Mouse (Mus musculus) thymus, postnatal 36 days (tissue): ENCODE data around the gene Chrna5.

Experiments used
- DNase-seq, 2 experiments: peaks; one replicate each; pipeline ENCODE4 v3.0.0; 2022; ENCODE audit warnings: mixed read lengths in 2 of 2

Gene Chrna5

DNA sequence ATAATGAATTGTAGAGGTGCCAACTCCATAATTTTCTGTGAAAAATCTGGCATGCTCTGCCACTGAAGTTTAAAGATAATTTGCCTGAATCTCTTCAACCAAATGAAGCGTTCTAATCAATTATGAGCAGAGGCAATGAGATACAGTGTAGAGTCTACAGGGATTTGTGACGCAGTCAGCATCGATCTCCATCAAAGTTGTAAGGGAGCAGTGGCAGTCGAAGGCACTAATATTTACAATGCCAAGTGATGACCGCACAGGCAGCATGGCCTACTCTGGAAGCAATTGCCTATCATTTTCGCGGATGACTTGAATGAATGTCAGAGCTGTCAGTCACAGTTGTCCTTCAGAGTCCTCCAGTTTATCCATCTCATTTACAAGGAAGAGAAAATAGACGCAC is at the start of gene Chrna5:
Gene Chrna5 (plus strand): TSS at position 207 of the 400 bp plus-strand sequence.
- no peak for DNase-seq

DNA sequence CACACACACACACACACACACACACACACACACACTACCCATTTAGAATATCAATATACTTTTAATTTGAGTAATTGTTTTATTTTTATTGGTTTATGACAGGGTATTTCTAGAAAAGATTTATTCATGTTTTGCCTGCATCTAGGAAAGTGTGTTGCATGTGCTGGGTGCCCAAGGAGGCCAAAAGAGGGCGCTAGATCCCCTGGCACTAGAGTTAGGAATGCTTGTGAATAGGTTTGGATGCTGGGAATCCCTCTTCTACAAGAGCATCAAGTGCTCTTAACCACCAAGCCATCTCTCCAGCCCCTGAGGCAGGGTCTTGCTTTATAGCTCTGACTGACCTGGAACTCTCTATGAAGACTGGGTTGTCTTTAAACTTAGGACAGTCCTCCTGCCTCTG is 48.9 kb upstream of the Chrna5 start:
- DNase-seq: peak in 1 of 2 experiments; percentile 4

DNA sequence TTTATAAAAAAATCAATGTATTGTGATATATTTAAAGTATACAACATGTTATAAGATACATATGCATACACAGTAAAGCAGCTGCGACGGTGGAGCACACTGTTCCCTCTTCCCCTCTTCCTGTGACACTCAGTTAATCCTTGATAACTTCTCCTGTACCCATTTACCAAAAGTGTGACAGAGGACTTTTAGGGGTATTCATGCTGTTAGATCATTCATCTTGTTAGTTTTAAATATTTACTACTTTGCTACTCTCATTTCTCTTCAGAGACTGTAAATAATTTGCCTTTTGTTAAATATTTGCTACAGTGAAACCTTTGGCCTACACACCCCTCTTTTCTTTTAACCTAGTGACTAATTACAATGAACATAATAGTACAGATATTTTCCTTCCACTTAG is 48.3 kb upstream of the Chrna5 start:
- no peak for DNase-seq

DNA sequence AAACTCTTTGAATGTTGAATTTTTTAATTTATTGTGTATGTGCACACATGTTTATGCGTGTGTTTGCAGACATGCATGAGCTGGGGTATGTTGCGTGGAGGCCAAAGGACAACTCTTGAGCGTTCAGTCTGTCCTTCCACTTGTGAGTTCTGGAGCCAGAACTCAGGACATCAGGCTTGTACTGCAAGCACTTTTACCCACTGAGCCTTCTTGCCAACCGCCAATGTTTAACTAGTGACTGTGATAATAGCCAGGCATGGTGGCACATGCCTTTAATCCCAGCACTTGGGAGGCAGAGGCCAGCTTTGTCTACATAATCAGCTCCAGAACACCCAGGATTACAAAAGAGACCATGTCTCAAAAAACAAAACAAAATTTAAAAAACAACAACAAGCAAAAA is 38.6 kb upstream of the Chrna5 start:
- DNase-seq: no peak

DNA sequence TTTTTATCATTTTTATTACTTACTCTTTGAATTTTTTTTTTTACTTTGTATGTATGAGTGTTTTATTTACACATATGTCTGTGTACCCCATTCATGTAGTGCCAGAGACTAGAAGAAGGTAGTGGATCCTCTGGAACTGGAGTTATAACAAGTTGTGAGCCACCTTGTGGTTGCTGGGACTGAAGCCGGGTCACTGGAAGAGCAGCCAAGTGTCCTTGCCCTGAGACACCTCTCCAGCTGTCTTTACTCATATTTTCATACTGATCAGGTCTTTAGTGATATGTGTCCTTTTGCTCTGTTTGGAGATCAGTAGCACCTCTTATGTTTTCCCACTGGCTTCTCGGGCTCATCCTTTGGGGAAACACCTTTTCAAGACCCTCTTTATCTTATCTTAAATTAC is 36.2 kb upstream of the Chrna5 start:
- DNase-seq: no peak

DNA sequence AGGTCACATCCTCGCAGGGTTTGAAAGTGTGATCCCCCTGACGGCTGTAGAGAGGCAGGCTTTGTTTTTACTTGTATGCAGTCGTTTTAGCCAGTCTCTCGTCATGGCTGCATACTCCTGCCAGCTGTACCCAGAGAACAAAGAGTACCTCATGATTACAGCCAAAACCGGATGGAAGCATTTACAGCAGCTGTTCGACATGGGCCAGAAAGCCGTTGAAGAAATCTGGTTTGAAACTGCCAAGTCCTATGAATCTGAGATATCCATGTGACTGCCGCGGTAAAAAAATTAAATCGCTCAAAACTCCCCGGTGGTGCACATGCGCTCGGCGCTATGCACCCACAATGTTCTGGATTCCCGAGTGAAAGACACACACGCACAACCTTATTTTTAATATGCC is 34.4 kb upstream of the Chrna5 start:
- no peak for DNase-seq

DNA sequence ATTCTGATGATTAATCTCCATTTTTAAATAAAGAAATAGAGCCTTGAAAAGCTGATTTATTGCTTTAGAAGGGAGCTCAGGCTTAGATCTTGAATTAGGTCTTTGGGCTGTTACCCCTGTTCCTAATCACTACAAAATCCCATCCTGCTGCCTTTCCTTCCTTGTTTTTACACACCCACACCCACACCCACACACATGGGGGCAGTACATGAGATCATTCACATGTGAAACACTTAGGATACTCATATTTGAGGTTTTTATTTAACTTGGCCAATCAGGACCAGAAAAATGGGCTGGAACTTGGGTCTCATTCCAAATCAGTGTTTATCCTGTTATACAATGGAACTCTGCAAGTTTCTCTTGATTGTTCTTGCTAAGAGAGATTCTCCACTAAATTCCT is 31.2 kb upstream of the Chrna5 start:
- no peak for DNase-seq

DNA sequence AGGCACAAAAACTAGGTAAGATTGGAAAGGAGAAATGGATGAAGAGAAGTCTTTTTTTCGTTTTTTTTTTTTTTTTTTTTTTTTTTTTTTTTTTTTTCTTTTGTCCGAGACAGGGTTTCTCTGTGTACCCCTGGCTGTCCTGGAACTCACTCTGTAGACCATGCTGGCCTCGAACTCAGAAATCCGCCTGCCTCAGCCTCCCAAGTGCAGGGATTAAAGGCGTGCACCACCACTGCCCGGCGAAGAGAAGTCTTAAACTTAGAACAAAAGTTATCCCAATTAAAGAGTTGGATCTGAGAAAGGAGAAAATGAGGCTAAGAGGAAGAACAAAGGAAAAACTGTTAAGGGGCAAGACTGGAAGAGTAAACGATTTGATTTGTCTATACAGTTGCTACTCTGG is 30.5 kb upstream of the Chrna5 start:
- peak in 1 of 2 experiments; percentile 1 for DNase-seq

DNA sequence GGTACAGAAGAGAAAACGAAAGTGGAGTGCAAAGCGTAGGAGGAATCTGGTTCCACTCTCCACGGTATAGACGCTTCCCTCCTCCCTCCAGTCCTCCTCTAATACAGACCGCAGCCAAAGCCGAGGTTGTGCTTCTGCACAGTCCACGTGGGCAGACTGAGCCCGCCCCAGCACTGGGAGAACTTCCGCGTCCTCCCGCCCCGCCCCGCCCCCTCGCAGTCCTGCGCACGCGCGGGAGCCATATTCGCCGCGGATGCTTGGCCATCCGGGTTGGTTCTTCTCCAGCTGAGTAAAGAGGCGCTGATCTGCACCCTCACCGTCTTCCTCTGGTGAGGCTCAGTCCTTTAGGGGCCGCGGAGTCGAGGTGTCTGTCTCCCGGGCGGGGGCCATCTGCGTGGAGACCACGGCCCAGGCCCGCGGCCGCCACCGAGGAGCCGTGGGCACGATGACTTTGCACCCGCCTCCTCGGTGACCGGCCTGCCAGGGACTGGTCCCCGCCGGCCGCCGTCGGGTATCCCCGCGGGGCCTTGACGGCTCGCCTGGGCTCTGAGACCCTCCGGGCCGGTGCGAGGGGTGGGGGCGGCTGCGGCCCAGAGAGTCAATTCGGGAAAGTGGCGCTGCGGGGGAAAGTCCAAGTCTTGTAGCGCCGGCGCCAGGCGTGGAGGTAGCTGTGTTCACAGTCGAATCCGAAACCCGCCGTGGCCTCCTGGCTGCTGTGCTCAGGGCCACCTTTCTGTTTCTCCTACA is 29.9 kb upstream of the Chrna5 start, which contains the start of the genes Psma4 and AY074887:
Gene Psma4 (plus strand): TSS at position 216 of the 747 bp plus-strand sequence.
Gene AY074887 (minus strand): TSS at position 424 of the 747 bp plus-strand sequence.
- peak; percentile 89 to 90 for DNase-seq

DNA sequence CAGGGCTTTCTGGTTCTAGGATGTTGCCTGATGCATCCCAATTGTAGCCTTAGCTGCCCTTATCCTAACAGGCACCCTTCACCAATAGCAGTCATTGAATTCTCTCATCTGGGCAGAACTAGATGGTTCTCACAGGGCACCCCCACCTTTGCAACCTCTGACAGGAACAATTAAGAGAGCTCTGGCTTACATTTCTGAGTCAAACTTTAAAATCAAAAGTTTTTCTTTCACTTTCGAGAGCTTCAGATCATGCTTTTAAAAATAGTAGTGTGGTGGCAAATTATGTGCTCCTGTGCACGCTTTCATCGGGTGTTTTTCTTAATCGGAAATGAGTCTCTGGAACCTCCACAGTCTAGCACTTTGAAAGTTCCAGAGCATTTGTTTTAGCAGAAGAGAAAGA is 19.6 kb upstream of the Chrna5 start:
- no peak for DNase-seq

DNA sequence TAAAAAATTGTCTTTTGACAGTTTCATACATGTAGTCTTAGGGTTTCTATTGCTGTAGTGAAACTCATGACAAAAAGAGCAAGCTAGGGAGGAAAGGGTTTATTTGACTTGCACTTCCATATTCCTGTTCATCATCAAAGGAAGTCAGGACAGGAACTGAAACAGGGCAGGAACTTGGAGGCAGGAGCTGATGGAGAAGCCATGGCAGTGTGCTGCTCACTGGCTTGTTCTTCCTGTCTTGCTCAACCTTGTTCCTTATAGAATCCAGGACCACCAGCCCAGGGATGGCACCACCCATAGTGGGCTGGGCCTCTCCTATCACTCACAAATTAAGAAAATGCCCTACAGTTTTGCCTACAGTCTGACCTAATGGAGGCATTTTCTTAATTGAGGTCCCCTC is 17.0 kb upstream of the Chrna5 start:
- no peak for DNase-seq

DNA sequence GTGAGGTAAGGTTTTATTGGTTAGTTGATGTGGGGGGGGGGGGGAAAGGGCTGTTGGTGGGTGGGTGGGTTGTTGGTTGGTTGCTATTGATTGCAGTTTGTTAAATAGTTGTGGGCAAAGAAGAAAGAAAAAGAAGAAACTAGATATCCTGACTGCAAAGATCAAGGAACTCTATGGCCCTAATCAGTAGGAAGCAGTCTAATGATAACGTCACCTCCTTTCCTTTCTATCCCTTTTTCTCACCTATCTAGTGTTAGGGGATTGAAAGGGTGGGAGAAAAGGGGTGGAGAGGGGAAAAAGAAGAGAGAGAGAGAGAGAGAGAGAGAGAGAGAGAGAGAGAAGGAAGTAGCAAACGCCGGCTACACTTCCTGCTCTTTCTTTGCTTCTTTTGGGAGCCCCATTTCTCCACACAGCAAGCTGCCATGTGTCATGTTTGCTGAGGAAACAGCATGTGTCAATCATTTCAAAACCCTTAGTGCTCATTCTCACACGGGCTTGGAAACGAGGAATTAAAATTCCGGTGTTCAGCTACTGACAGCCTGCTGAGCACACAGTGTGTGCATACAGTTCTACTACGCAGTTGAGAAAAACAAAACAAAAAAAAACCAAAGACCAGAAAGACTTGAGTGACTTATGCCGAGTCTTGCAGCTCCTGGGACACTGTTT is 10.6 kb upstream of the Chrna5 start:
- DNase-seq: no peak

DNA sequence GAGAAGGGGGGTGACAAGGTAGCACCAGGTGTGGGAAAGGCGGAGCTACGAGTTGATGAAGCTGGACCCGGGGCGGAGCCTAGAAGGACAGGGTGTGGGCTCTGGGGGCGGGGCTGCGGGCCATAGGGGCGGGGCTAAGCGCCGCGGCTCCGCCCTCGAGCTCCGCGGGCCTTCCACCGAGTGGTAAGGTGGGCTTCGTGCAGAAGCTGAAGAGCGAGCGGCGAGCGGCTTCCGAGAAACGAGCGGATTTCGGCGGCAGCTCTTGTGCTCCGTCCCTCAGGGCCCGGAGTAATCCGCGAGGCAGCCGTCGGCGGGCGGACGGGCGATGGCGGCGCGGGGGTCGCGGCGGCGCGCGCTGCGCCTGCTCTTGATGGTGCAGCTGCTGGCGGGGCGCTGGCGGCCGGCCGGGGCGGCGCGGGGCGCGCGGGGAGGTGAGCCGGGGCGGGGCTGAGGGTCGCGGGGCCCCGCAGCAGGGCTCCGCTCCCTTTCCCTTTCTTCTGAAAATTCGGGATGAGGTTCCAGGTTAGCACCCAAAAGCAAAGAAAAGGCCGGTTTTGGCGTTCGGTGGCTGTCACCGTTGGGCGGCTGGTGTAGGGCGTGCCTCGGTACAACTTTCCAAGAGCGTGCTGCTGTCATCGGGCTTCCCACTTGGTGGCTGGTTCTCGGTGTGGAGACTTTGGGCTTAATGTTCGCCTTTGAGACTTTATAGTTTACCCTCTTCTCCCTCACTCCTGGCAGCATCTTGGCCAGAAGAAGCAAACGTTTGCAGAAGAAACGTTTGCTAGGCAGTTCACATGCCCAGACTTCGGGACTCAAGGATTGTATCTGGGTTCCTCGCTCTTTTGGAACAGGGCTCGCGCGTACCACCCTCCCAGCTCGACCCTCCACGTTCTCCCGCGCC is 861 bp downstream of the Chrna5 start:
- DNase-seq: peak; percentile 25 to 36

DNA sequence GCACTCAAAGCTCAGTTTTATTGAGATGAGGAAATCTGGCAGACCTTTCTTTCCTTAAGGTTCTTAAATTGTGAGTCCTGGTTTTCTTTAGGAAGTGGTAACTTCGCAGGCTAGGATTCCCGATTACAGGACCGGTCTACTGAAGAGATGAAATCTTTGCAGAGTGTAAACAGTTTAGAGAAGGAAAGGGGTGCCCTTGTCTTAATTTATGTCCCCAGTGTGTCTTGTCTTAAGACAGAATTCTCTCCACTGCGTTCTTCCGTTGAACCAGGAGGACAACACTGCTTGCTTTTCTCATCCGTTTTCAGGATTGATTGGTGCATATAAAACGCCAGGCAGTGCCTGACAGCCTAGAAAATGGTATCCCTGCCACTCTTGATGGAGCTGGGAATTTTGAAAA is 1.7 kb downstream of the Chrna5 start:
- DNase-seq: no peak

DNA sequence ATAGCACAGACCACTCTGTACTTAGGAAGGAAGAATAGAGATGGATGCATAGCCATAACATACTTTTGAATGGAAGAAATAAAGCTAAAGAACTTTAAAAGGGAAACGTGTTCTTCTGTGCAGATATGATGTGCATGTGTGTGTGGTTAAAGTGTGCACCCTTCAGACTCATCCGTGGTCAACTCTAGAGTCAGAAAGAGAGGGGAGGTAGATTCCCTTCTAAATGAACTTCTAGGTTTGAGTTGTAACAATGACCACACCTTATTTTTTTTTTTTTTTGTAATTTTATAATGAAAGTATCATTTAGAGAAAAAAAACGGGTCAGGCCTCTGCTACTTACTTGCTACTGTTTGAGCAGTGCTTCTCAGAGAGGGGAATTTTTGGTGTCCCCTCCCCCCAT is 9.7 kb downstream of the Chrna5 start:
- no peak for DNase-seq

DNA sequence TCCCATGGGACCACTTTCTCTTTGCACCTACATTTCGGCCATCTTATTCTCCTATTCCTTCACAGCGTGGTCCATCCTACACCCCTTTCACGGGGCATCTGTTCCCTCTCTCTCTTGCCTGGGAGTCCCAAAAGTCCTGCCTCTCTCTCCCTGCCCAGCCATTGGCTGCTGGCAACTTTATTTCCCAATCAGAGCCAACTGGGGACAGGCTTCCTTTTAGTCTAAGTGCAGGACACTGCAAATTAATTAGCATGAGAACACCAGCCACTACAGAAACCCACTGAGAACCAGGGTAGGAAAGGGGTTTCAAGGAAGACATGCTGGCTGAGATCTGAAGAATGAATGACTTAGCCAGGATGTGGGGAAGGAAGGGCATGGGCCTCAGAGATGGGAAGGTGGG is 13.7 kb downstream of the Chrna5 start:
- DNase-seq: no peak

DNA sequence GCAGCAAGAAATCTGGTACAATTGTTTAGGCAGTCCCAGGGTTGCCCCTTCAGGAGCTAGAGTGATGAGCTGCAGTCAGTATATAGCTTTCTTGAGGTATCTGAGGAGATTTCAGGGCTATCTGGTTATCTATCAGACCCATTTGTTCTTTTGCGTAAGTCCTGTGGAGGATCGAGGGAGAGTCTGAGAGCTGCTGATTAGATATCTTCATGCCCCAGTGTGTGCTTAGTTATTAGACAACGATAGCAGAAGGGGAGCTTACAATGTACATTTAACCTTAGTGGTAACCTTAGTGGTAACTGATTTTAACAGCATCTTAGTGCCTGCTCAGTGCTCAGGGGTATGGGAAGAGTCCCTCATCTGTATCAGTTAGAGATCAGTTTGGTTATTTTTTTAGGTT is 15.0 kb downstream of the Chrna5 start:
- DNase-seq: no peak

DNA sequence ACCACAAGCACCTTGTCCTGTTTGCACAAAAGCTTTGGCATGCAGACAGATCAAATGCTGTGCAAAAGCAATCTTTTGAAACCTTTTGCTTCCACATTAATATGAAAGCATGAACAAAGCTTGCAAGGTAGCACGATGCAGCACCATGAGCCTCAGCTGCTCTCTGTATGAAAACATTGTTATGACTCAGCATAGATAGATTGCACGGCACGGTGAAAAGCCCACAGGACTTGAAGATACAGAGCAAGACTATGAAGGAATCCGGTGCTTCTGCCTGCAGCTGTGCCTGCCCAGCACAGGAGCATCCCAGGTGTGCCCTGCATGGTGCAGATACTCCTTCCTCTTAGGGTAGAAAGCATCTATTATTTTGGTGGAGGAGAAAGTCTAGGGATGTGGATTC is 22.9 kb downstream of the Chrna5 start:
- DNase-seq: no peak

DNA sequence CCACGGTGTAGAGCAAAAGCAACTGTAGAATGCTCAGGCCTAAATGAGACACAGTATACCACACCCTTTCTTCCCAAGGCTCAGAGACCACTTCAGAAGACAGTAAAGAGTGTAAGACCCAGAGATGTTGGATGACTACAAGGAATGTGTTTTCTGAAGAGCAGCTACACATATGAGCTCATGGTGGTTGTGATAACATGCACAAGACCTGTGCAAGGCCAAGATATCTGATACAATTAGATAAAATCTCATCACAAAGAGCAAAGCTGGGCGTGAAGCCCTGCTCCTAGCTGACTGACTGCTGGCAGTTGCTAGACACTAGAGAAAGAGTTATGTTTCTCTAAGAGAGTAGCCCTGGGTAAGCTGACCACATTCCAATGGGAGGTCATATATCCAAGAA is 29.0 kb downstream of the Chrna5 start:
- DNase-seq: no peak

DNA sequence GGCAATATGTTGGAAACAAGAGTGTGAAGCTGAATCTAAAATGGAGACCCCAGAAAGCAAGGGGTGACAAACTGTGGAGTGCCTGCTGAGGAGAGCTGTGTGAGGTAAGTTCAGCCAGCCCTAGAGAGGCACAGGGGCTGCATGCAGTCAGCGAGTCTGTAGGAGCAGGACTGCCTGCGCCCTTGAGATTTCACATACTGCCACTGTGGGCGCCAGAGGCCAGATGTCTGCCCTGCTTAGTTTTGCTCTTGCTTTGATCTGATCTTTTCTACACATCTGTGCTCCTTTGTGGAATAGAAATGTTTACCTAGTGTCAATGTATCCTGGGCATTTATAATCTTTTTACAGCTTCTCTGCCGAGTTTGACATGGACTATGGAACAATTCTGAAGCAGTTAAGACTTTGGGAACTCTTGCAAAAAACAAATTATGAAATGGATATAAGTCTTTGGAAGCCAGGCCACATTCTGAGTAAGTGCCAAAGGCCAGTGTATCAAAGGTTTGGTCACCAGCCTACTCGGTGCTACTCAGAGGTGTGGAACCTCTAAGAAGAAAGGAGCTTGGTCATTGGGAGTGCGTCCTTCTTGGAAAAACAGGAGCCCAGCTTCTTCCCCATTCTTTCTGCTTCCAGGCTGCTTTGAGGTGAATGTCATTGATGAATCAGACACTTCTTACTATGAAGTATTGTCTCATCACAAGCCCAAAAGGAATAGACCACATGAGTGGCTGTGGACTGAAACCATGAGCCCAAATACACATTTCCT is 30.1 kb downstream of the Chrna5 start:
- DNase-seq: no peak

DNA sequence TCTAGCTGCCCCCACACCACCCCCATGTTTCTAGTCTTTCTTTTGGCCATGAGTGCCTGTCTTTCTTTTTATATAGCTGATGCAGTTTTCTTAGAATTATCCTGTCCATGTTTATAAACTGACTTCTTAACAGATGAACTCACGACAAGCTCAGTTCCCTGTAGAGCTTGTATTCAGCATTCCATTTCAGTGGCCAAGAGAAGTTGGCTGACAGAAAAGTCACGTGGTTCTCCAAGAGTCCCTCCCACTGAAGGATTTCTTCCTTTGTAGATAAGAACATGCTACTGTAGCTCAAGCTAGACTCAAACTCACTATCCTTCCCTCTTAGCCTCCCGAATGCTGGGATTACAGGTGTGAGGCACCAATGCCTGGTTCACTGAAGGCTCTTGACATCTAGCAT is 36.2 kb downstream of the Chrna5 start:
- DNase-seq: no peak

DNA sequence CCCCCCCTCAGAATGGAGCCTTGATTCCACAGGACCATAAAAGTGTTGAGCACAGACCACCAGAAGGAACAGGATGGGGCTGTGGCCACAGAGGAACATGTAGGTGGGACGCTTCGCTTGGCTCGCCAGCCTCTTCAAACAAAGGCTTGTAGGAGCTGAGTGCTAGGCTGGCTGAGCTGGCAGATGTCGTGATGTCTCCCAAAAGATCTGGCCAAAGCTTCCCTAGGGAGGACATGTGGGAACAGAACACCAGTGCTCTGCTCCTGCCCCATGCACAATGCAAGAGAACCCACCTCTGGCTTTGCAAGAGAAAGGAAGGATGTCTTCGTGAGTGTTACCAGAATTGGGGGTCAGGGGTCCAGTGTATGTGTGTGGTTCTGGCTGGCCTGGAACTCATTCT is 42.6 kb downstream of the Chrna5 start:
- no peak for DNase-seq
